Mouse (Mus musculus) kidney, adult 2 months (tissue): ENCODE measurements at regions not wholly inside any gene's neighbourhood (a gene's known extent, or its start where the extent isn't known, plus 50 kb on each side); places are given as distances from the start of the nearest gene placed in this dataset.

Experiments used
- DNase-seq: peaks from one replicate; pipeline ENCODE4 v3.0.0; 2021
- H3K27ac ChIP-seq: fragments of 200-500 bp; 2 replicates; pipeline ENCODE4 v1.5.1; 2012; ENCODE audit warnings: low read depth, low read length, control low read depth, inconsistent platforms; ENCODE audit not compliant: insufficient read depth
- H3K27me3 ChIP-seq: fragments of 200-500 bp; replicated peaks from 2 replicates; pipeline ENCODE4 v1.6.1; 2012; ENCODE audit warnings: mild to moderate bottlenecking, moderate library complexity, low read length, inconsistent platforms; ENCODE audit not compliant: control insufficient read depth, insufficient read depth
- H3K36me3 ChIP-seq: fragments of 200-500 bp; 2 replicates; pipeline ENCODE4 v1.6.1; 2012; ENCODE audit warnings: mild to moderate bottlenecking, moderate library complexity, low read length, inconsistent platforms; ENCODE audit not compliant: control insufficient read depth, insufficient read depth
- H3K4me1 ChIP-seq: fragments of 200-500 bp; 2 replicates; pipeline ENCODE4 v1.6.1; 2011; ENCODE audit warnings: low read length; ENCODE audit not compliant: control insufficient read depth, insufficient read depth
- H3K4me3 ChIP-seq: fragments of 200-500 bp; 2 replicates; pipeline ENCODE4 v1.5.1; 2011; ENCODE audit warnings: mild to moderate bottlenecking, low read depth, low read length, control low read depth; ENCODE audit not compliant: insufficient read depth
- CTCF ChIP-seq: fragments of 200-500 bp; conservative IDR thresholded peaks from 2 replicates; pipeline ENCODE4 v1.5.1; 2011; ENCODE audit warnings: low read depth, mild to moderate bottlenecking, control low read depth, low read length, moderate library complexity, mixed read lengths; ENCODE audit not compliant: insufficient read depth, insufficient read length
- POLR2A ChIP-seq: fragments of 200-500 bp; IDR thresholded peaks from one replicate; pipeline ENCODE4 v1.6.1; 2011; ENCODE audit warnings: low read depth, low read length, control low read depth
- WGBS: fragments of 180-500 bp; shearing (Covaris S2); methylation state at CpG from one replicate; pipeline ENCODE4 v1.1.7; 2018; 5-methylcytosine and 5-hydroxymethylcytosine counted together

DNA sequence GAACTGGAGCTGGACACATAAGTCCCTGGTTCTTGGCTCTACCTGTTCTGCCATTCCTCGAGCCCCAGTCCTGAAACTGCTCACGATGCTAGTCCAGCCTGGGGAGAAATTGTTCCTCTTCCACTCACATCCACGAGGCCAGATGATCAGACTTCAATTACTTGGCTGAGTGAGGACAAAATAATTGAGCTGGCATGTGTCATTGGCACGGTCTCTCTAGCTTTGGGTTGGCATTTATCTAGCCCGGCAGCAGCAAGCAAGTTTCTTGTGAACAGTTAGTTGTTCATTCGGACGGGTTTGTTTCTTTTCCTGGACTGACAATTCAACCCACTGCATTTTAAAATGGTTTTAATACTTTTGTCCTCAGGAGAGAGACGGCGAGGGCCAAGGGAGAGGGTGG lies 482.2 kb upstream of the Gm19410 start:
- 90% methylated on average over 9 of the region's 9 CpGs for WGBS
- no peak for DNase-seq
- H3K27me3 ChIP-seq = no peaks in the 10 kb centered on the region
- H3K4me1 ChIP-seq = no peaks in the 10 kb centered on the region
- H3K4me3 ChIP-seq = no peak overlapping the region
- TF ChIP-seq POLR2A = no peak
- no peak for TF ChIP-seq CTCF
- H3K36me3 ChIP-seq = no peaks in the 10 kb centered on the region
- no peak overlapping the region for H3K27ac ChIP-seq

DNA sequence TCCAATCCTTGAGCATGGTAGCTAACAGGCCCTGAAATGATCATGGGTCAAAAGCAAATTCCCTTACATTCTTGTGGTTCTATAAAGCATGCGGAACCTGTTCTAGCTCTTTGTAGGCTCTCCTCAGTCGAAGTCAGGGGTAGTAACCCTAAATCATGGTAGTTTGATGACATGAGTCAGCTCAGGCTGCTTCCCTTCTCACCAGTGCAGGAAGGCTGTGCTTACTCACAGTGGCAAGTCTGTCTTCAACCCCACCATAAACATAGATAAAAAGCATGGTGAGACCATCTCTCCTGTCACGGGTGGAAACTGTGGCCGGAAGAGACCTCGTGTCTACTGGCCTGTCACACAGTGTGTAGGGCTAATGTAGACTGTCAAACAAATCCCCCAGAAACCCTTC lies 476.6 kb upstream of the Gm19410 start:
- no peak overlapping the region for H3K4me3 ChIP-seq
- WGBS = 78% methylated on average over 5 of the region's 5 CpGs
- no peaks in the 10 kb centered on the region for H3K36me3 ChIP-seq
- TF ChIP-seq POLR2A (no peak), CTCF (no peak)
- no peak overlapping the region for H3K27ac ChIP-seq
- no peaks in the 10 kb centered on the region for H3K4me1 ChIP-seq
- no peak for DNase-seq
- no peaks in the 10 kb centered on the region for H3K27me3 ChIP-seq

DNA sequence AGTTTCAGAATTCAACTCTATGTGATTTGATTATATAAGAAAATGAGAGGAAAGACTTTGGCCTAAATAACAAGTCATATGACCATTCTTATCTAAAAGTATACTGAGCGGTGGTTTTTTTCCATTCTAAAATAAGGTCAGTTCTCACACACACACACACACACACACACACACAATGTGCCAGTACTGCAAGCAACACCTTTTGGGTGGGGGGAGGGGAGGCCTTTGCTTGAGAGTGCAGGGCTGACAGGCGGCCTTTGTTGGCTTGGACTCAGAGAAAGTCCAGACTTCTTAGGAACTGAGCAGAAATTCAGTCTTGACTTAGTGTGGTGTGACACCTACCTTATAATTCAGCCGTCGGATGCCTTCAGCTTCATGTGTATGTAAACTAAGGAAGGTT lies 475.6 kb upstream of the Gm19410 start:
- no peaks in the 10 kb centered on the region for H3K27me3 ChIP-seq
- H3K27ac ChIP-seq = no peak overlapping the region
- no peaks in the 10 kb centered on the region for H3K4me1 ChIP-seq
- no peak overlapping the region for H3K4me3 ChIP-seq
- TF ChIP-seq CTCF (no peak), POLR2A (no peak)
- WGBS = 86% methylated on average over 4 of the region's 4 CpGs
- DNase-seq = no peak
- no peaks in the 10 kb centered on the region for H3K36me3 ChIP-seq

DNA sequence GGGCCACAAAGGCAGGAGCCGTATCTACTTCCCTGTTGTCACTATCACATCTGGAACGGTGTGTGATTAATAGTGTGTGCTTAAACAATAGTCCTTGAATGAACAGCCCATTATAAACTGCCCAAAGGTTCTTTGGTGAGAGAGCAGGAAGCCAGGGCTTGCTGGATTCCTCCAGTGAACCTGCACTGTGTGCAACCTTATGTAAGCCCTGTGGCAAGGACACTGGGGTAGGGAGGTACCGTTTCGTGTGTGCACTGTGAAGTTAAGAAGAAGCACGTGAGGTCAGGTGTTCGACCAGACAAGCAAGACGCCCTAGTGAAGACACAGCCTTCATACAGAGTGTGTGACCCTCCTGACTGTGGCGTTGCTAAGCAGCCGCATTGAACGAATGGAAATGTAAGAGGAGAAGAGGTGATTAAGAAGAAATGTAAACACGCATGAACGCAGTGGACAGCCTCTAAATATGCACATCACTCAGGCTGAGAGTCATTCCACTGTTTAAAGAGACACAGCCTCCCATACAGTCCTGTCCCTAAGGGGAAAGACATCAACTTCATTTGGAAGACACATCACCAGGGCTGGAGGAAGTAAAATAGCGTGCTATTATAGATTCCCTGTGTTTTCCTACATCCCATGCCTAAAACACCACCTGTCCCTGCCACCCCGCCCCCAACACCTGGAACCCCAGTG lies 472.0 kb upstream of the Gm19410 start:
- TF ChIP-seq CTCF = no peak
- TF ChIP-seq POLR2A = no peak
- Histone ChIP-seq H3K27ac (no peak overlapping the region), H3K36me3 (no peaks in the 10 kb centered on the region), H3K4me3 (no peak overlapping the region), H3K27me3 (no peaks in the 10 kb centered on the region), H3K4me1 (no peaks in the 10 kb centered on the region)
- WGBS = 32% methylated on average over 14 of the region's 14 CpGs
- DNase-seq = peak; percentile 3

DNA sequence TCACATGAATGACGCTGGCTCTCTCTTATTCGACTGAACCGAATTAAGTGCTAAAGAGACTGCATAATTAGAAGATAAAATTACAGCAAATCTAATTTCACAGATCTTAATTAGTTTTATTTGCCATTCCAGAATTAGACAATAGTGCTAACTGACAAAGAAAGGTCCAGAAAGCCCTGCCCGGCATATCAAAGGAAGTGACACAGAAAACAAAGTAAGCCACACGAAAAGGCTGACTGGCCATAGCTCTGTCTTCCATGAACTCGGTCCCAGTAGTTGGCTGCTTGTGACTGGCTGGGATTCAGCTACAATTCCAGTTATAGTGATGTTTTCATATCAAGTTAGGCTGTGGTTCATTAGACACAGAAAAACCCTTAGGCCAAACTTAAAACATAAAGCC lies 468.7 kb upstream of the Gm19410 start:
- WGBS = 73% methylated on average over 6 of the region's 6 CpGs
- H3K27ac ChIP-seq = no peak overlapping the region
- H3K36me3 ChIP-seq = no peaks in the 10 kb centered on the region
- H3K27me3 ChIP-seq = no peaks in the 10 kb centered on the region
- no peak for TF ChIP-seq POLR2A
- TF ChIP-seq CTCF = no peak
- no peak overlapping the region for H3K4me3 ChIP-seq
- no peak for DNase-seq
- H3K4me1 ChIP-seq = no peaks in the 10 kb centered on the region

DNA sequence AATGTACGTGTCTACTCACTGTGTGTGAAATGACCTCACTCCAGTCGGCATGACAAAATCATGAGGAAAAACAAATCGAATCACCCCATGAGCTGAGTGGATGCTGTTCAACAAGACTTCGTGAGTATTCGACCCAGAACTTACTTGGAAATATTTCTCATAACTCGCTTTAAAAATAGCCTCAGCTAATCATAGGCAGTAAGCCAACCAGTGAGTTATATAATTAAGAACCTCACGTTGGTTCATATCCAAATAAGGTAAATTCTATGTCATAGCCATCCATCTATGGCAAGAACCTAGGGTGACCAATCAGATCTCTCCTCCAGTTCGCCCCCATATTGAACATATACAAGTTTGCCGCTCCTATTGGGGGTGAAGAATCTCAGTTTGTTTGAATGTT lies 466.5 kb upstream of the Gm19410 start:
- no peak overlapping the region for H3K4me3 ChIP-seq
- H3K36me3 ChIP-seq = no peaks in the 10 kb centered on the region
- H3K27ac ChIP-seq = no peak overlapping the region
- no peak for TF ChIP-seq POLR2A
- no peak for TF ChIP-seq CTCF
- H3K27me3 ChIP-seq = no peaks in the 10 kb centered on the region
- H3K4me1 ChIP-seq = no peaks in the 10 kb centered on the region
- no peak for DNase-seq
- 85% methylated on average over 9 of the region's 9 CpGs for WGBS

DNA sequence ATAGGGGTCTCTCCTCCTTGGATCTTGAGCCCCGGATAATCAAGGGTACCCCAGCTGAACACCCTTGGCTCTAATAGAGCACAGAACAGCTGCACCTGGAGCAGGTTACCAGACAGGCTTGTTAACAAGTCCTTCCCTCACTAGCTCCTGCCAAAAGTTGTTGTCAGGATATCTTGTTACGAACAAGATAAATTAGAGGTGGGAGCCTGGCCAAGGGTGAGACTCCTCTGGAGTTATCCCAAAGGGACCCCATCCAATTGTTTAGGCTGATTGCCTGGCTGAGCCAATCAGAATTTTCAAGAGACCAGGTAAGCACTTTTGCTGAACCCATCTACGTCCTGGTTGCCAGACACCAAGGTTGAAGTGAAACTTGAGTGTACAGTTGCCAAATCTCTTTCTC lies 465.2 kb upstream of the Gm19410 start:
- Histone ChIP-seq H3K4me3 (no peak overlapping the region), H3K4me1 (no peaks in the 10 kb centered on the region), H3K36me3 (no peaks in the 10 kb centered on the region), H3K27ac (no peak overlapping the region), H3K27me3 (no peaks in the 10 kb centered on the region)
- WGBS = 65% methylated on average over 3 of the region's 3 CpGs
- DNase-seq = no peak
- TF ChIP-seq CTCF (no peak), POLR2A (no peak)

DNA sequence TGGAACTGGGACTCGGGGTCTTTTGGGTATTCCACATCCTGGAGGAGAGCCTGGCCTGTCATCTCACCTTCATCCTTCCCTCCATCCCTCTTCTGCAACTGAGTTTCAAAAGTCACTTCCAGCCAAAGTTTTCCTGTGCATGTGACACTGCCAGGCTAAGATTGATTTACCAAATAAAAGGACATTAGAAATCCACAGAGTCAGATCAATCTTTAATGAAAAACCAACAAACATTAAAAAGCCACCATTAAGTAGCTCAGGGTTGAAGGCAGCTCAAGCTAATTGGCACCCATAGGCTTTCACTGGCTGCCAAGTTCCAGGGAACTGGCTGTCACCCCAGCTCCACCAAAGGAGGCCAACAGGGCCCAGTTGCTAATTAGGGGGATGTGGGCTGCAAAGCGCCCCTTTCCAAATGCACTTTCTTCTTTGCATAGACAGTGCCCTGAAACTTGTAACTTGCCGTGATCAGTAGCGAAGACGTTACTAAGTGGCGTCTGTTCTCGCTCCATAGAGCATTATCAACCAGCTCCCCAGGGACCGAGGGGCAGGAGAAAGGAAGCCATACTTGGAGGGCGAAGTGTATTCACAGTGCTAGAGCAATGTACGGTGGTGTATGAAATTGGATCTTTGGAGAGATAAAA lies 464.6 kb upstream of the Gm19410 start:
- Histone ChIP-seq H3K27me3 (no peaks in the 10 kb centered on the region), H3K4me1 (no peaks in the 10 kb centered on the region), H3K36me3 (no peaks in the 10 kb centered on the region), H3K27ac (no peak overlapping the region), H3K4me3 (no peak overlapping the region)
- peak; percentile 5 for DNase-seq
- WGBS = 76% methylated on average over 10 of the region's 10 CpGs
- TF ChIP-seq CTCF (no peak), POLR2A (no peak)
